Mouse (Mus musculus): ENCODE measurements at regions not wholly inside any gene's neighbourhood (a gene's known extent, or its start where the extent isn't known, plus 50 kb on each side); places are given as distances from the start of the nearest gene placed in this dataset.
A peak's percentile ranks its signal among the peaks of the same experiment; 100 is the strongest.
"Not testable (repeated sequence)": the region's sequence is repeated elsewhere in the genome, so short reads cannot be mapped to it uniquely, and the experiment has no call there.

- DNase-seq (ENCODE audit: low spot score in 2 of 2): no peak
Measured at GRCm38 (mm10) chr3:11323101-11323500, 987.6 kb upstream of the Gm38303 start.

- no peak for DNase-seq (ENCODE audit: low spot score in 2 of 2)
Measured at GRCm38 (mm10) chr3:11293001-11293400, 957.5 kb upstream of the Gm38303 start.

- DNase-seq (ENCODE audit: low spot score in 2 of 2): no peak
Measured at GRCm38 (mm10) chr3:11261052-11261451, 925.6 kb upstream of the Gm38303 start.

GRCm38 (mm10) chr3:11213996-11214395 is 878.5 kb upstream of the Gm38303 start:
- DNase-seq (ENCODE audit: low spot score in 2 of 2): no peak

GRCm38 (mm10) chr3:11212921-11213648 is 877.6 kb upstream of the Gm38303 start:
- DNase-seq (ENCODE audit: low spot score in 2 of 2): not testable (repeated sequence)

- DNase-seq (ENCODE audit: low spot score in 2 of 2): not testable (repeated sequence)
Measured at GRCm38 (mm10) chr3:11212290-11212912, 876.9 kb upstream of the Gm38303 start.

- not testable (repeated sequence) for DNase-seq (ENCODE audit: low spot score in 2 of 2)
Measured at GRCm38 (mm10) chr3:11210920-11211811, 875.7 kb upstream of the Gm38303 start.

GRCm38 (mm10) chr3:11174002-11174401 is 838.5 kb upstream of the Gm38303 start:
- DNase-seq (ENCODE audit: low spot score in 2 of 2): no peak

- DNase-seq (ENCODE audit: low spot score in 2 of 2): peak; percentile 53 to 69
Measured at GRCm38 (mm10) chr3:11155350-11155749, 819.9 kb upstream of the Gm38303 start.

Measured in right cerebral cortex, postnatal 10 days (tissue).